Mouse (Mus musculus): Measurements from ENCODE around the gene Ttll13. TPM values are rescaled to one million over a fixed set of nuclear protein-coding genes. Genes with fewer than 3 reads are reported as not detected.

Gene Ttll13
- polyA plus RNA-seq (2014; fragmentation: Nextera tagmentation; extraction: Ambion mirVana), result 0.53 and 0.91 TPM in 2 replicates

DNA sequence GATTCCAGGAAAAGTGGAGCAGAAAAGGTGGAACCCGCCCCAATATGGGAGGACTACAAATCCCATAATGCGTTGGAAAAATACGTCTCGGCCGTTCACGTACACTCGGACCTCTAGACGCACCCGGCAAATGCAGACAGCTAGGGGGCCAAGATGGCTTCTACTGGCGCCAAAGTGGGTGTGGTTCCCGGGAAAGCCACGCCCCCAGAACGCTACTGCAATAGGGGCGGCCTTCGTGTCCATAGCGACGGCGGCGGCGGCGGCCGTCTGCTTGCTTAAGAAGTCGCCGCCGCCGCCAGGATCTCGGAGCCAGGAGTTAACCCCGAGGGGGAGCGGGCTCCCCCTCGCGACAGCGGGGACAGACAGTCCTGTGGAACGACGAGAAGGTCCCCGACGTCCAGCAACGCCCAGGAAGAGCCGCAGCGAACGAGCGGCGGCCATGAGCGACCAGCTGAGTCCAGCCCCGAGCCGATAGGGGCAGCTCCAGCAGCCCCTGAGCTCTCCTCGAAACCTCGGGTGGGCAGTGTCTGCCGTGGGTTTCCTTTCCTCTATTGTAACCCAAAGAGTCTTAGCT lies at the start of gene Ttll13:
Ttll13 (plus strand) TSS at position 229 of the 574 bp plus-strand sequence.
- under 1% methylated on average over 48 of the region's 48 CpGs for WGBS
- peak; percentile 98 for ATAC-seq (ENCODE audit: low FRiP score)

DNA sequence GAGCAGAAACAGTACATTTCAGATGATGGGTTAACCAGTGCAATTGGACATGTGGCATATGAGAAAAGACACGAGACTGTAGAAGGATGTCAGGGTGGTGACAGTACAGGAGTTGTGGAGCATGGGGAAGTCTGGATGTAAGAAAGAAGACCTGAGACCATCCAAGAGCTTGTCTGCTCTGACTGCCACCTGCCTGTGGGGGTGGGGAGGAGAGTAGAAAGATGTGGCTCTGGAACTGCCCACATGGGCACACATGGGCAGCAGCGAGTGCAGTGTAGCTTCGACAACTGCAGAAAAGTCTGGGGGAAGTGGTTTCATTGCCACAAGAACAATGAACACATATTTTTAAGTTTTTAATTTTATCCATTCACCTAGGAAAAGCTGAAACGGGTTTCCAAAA lies 48.8 kb upstream of the Ttll13 start:
- Histone ChIP-seq H3K4me2 (peak overlapping the region; percentile 92), H3K27ac (ENCODE audit: low read depth, low read length) (no peak overlapping the region; the same call in 1 of the 2 replicates), H3K9ac (ENCODE audit: low read length) (0 out of 2 replicates have a peak overlapping the region, but pooled peaks have one; percentile 90), H3K4me1 (ENCODE audit: control insufficient read depth, insufficient read depth, low read length) (peaks cover 49% of the 10 kb centered on the region), H3K36me3 (ENCODE audit: control insufficient read depth, insufficient read depth, low read length) (no peaks in the 10 kb centered on the region), H3K4me3 (ENCODE audit: low read depth, low read length) (peak overlapping the region; percentile 72; the same call in 1 of the 2 replicates), H3K27me3 (ENCODE audit: control insufficient read depth, insufficient read depth, low read length) (no peaks in the 10 kb centered on the region), H3K9me3 (ENCODE audit: control insufficient read depth, low read length) (no peaks in the 10 kb centered on the region)
- 12% methylated on average over 4 of the region's 4 CpGs for WGBS
- DNase-seq (ENCODE audit: low spot score, missing footprints) (no peak), ATAC-seq (ENCODE audit: low FRiP score) (no peak)

More for the DNA sequence above, at the start of gene Ttll13:
- peak; percentile 100 for DNase-seq (ENCODE audit: low spot score, missing footprints)
- peak within 1 kb of the TSS; percentile 44 for H3K4me3 ChIP-seq (ENCODE audit: low read depth, low read length)
- peak within 1 kb of the TSS; percentile 49 for H3K4me2 ChIP-seq
- H3K27ac ChIP-seq (ENCODE audit: low read depth, low read length), result peak within 1 kb of the TSS; percentile 76
- H3K9me3 ChIP-seq (ENCODE audit: control insufficient read depth, low read length), result no peaks in the 10 kb centered on the region
- H3K4me1 ChIP-seq (ENCODE audit: control insufficient read depth, insufficient read depth, low read length), result no peaks in the 10 kb centered on the region
- H3K36me3 ChIP-seq (ENCODE audit: control insufficient read depth, insufficient read depth, low read length), result 0 out of 2 replicates have a peak, but pooled peaks cover under 1% of the 10 kb centered on the region
- peak within 1 kb of the TSS; percentile 73 for H3K9ac ChIP-seq (ENCODE audit: low read length)
- H3K27me3 ChIP-seq (ENCODE audit: control insufficient read depth, insufficient read depth, low read length), result no peaks in the 10 kb centered on the region

DNA sequence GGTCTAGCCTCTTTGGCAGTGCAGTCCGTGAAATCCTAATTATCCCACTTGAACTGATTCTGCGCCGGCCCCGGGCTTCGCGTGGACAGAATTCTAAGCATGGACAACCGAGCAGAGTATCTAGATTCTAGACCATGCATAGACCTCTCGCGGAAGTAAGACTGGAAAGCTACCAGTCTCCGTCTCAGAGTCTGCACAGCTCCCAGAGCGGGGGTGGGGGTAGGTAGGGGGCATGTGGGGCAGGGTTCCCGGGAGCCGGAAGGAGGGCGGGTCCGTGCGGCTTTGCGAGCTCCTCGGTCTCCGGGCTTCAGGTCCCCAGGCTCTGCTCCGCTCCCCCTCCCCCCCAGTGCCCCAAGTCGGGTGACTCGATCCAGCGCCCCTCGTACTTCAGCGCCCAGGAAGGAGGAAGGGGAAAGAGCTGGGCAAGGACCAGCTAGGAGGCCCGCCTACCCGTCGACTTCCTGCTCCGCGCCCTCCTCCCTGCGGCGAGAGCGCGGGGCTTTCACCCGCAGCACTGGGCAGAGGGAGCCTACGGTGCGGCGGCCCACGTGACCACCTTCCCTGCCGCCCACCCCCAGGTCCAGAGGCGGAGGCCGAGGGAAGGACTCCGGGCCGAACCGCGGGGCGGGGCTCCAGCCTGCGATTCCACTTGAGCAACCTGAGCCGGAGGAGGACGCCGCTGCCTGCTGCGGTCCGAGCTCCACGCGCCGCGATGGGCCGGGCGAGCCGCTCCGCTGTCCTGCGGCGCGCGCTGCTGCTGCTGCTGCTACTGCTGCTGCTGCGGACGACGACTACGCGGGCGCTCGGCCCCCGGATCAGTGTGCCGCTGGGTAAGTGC lies 48.0 kb upstream of the Ttll13 start:
- Histone ChIP-seq H3K36me3 (ENCODE audit: control insufficient read depth, insufficient read depth, low read length) (no peaks in the 10 kb centered on the region), H3K9me3 (ENCODE audit: control insufficient read depth, low read length) (no peaks in the 10 kb centered on the region), H3K4me1 (ENCODE audit: control insufficient read depth, insufficient read depth, low read length) (peaks cover 50% of the 10 kb centered on the region), H3K27me3 (ENCODE audit: control insufficient read depth, insufficient read depth, low read length) (no peaks in the 10 kb centered on the region), H3K27ac (ENCODE audit: low read depth, low read length) (peak overlapping the region; percentile 90), H3K4me3 (ENCODE audit: low read depth, low read length) (peak overlapping the region; percentile 72), H3K4me2 (peak overlapping the region; percentile 92), H3K9ac (ENCODE audit: low read length) (peak overlapping the region; percentile 90)
- under 1% methylated on average over 60 of the region's 74 CpGs for WGBS
- DNase-seq (ENCODE audit: low spot score, missing footprints) (peak; percentile 97), ATAC-seq (ENCODE audit: low FRiP score) (peak; percentile 93)

DNA sequence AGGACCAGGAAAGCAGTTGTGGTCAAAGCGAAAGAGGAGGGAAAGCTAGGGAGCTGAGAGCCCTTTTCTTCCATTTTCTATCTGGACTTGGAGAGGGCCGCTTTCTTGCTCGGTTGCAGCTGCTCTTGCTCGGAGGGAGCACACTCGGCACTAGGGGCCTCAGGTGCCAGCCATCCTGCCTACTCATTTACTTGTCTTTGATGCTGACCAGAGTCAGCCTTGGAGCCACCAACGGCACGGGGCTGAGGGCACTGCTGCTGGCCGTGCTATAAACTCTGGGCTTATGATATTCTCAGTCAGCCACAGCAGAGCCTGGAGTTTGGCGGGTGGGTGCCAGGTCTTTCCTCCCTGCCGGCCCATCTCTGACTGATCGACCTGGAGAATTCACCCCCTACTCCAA lies 47.3 kb upstream of the Ttll13 start:
- 2% methylated on average over 11 of the region's 11 CpGs for WGBS
- Histone ChIP-seq H3K4me2 (peak overlapping the region; percentile 92), H3K27ac (ENCODE audit: low read depth, low read length) (peak overlapping the region; percentile 90), H3K27me3 (ENCODE audit: control insufficient read depth, insufficient read depth, low read length) (no peaks in the 10 kb centered on the region), H3K9ac (ENCODE audit: low read length) (peak overlapping the region; percentile 90), H3K4me3 (ENCODE audit: low read depth, low read length) (peak overlapping the region; percentile 72), H3K4me1 (ENCODE audit: control insufficient read depth, insufficient read depth, low read length) (peaks cover 56% of the 10 kb centered on the region), H3K9me3 (ENCODE audit: control insufficient read depth, low read length) (no peaks in the 10 kb centered on the region), H3K36me3 (ENCODE audit: control insufficient read depth, insufficient read depth, low read length) (no peaks in the 10 kb centered on the region)
- ATAC-seq (ENCODE audit: low FRiP score) (peak; percentile 7; the same call in 1 of the 2 replicates), DNase-seq (ENCODE audit: low spot score, missing footprints) (no peak)

DNA sequence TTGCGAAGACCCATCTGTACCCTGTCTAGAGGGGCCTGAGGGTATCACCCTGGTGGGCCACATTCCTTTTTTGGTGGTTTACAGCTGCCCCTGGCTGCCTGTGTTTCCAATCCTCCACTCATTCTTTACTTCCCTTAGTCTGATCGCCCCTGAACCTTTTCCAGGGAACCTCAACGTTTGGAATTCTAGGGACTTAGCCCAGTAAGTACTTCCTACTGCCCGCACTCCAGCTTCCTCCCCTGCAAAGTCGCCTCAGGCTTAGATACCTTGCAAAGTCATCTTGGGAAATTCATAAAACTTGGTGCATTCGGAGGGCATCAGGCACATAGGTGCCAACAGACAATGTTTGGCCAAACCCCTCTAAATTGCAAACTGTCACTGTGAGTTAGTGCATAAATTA lies 46.9 kb upstream of the Ttll13 start:
- H3K4me2 ChIP-seq, result peak overlapping the region; percentile 92
- no peaks in the 10 kb centered on the region for H3K27me3 ChIP-seq (ENCODE audit: control insufficient read depth, insufficient read depth, low read length)
- H3K4me1 ChIP-seq (ENCODE audit: control insufficient read depth, insufficient read depth, low read length), result peaks cover 53% of the 10 kb centered on the region
- ATAC-seq (ENCODE audit: low FRiP score) (no peak), DNase-seq (ENCODE audit: low spot score, missing footprints) (peak; percentile 86)
- WGBS, result 42% methylated on average over 6 of the region's 6 CpGs
- no peaks in the 10 kb centered on the region for H3K9me3 ChIP-seq (ENCODE audit: control insufficient read depth, low read length)
- H3K4me3 ChIP-seq (ENCODE audit: low read depth, low read length), result peak overlapping the region; percentile 72
- H3K9ac ChIP-seq (ENCODE audit: low read length), result peak overlapping the region; percentile 90
- H3K36me3 ChIP-seq (ENCODE audit: control insufficient read depth, insufficient read depth, low read length), result no peaks in the 10 kb centered on the region
- H3K27ac ChIP-seq (ENCODE audit: low read depth, low read length), result peak overlapping the region; percentile 90; the same call in 1 of the 2 replicates

DNA sequence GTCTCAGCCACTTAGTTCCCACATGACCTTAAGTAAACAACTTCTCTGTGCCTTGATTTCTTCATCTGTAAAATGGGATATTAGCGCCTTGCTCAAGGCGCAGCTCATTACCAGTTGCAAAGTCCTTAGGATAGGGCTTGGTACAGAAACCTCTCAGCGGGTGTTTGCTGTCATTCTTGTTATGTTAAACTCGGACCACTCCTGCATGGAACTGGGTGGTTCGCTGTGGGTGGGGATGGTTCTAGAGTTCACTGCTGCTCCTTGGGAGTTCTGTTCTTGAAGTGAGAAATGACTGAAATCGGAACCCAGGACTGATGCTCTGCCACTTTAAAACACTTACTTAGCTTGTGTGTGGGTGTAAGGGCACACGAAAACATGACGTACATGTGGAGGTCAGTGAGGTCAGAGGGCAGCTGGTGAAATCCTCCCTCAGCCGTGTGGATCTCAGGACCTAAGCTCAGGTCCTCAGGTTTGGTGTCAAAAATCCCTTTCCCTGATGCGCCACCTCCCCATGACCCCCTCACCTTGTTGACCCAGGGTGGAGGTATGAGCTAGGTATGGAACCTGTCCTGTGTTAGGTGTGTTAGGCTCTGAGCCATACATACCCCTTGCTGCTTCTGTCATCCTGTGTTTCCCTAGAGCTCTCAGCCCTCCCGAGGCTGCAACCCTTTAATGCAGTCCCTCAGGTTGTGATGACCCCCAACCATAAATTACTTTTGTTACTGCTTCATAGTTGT lies 46.2 kb upstream of the Ttll13 start:
- Histone ChIP-seq H3K27ac (ENCODE audit: low read depth, low read length) (no peak overlapping the region), H3K4me3 (ENCODE audit: low read depth, low read length) (no peak overlapping the region), H3K9ac (ENCODE audit: low read length) (no peak overlapping the region), H3K36me3 (ENCODE audit: control insufficient read depth, insufficient read depth, low read length) (no peaks in the 10 kb centered on the region), H3K4me2 (no peak overlapping the region; the same call in 1 of the 2 replicates), H3K9me3 (ENCODE audit: control insufficient read depth, low read length) (no peaks in the 10 kb centered on the region), H3K4me1 (ENCODE audit: control insufficient read depth, insufficient read depth, low read length) (peaks cover 50% of the 10 kb centered on the region), H3K27me3 (ENCODE audit: control insufficient read depth, insufficient read depth, low read length) (no peaks in the 10 kb centered on the region)
- WGBS, result 78% methylated on average over 11 of the region's 11 CpGs
- DNase-seq (ENCODE audit: low spot score, missing footprints) (peak; percentile 81), ATAC-seq (ENCODE audit: low FRiP score) (no peak)

DNA sequence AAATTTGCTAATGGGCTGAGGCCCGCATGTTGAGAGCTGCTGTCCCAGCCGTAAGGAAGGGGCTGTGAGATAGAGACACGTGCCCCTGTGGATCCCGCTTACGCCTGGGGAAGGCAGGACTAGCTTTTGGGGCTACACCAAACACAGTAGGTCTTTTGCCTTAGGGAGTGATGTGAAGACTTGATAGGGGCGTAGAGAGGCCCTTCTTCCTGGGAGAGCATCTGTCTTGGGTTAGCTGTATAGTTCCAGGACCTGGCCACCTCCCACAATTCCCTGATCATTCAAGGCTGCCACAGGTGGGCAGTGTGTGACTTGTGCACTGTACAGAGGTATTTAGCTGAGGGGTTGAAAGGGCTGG lies 45.6 kb upstream of the Ttll13 start:
- Histone ChIP-seq H3K4me2 (no peak overlapping the region), H3K4me1 (ENCODE audit: control insufficient read depth, insufficient read depth, low read length) (peaks cover 50% of the 10 kb centered on the region), H3K4me3 (ENCODE audit: low read depth, low read length) (no peak overlapping the region), H3K9ac (ENCODE audit: low read length) (no peak overlapping the region), H3K9me3 (ENCODE audit: control insufficient read depth, low read length) (no peaks in the 10 kb centered on the region), H3K27me3 (ENCODE audit: control insufficient read depth, insufficient read depth, low read length) (no peaks in the 10 kb centered on the region), H3K27ac (ENCODE audit: low read depth, low read length) (no peak overlapping the region), H3K36me3 (ENCODE audit: control insufficient read depth, insufficient read depth, low read length) (no peaks in the 10 kb centered on the region)
- WGBS, result 93% methylated on average over 6 of the region's 6 CpGs
- peak; percentile 33 for DNase-seq (ENCODE audit: low spot score, missing footprints)
- ATAC-seq (ENCODE audit: low FRiP score), result no peak

DNA sequence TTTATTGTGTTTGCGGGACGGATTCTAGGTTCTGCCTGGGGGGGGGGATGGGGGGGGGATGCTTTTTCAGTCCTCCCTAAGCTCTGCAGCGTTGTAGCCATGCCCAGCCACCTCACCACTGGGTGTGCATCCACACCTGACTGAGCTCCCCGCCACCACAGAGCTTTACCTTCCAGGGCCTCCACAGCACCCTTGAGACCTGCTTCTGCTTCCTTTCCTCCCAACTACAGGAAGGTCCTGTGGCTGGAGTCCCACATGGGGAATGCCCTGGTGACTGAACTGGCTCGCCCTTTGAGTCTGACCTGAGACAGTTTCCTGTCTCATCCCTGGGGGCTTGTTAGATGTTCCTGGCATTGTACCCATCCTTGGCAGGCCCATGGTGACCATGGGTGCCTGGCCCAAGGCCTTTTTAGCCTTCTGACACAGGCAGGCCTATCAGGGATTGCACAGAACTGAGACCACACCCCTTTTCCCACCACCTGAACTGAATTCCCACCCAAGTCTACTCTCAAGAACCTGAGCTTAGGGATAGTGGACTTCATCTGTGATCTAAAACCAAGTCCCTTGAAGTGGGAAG lies 45.1 kb upstream of the Ttll13 start:
- H3K4me1 ChIP-seq (ENCODE audit: control insufficient read depth, insufficient read depth, low read length), result peaks cover 50% of the 10 kb centered on the region
- H3K27ac ChIP-seq (ENCODE audit: low read depth, low read length), result no peak overlapping the region
- no peaks in the 10 kb centered on the region for H3K9me3 ChIP-seq (ENCODE audit: control insufficient read depth, low read length)
- no peak overlapping the region for H3K9ac ChIP-seq (ENCODE audit: low read length)
- no peak overlapping the region for H3K4me3 ChIP-seq (ENCODE audit: low read depth, low read length)
- no peak overlapping the region for H3K4me2 ChIP-seq
- H3K27me3 ChIP-seq (ENCODE audit: control insufficient read depth, insufficient read depth, low read length), result no peaks in the 10 kb centered on the region
- H3K36me3 ChIP-seq (ENCODE audit: control insufficient read depth, insufficient read depth, low read length), result no peaks in the 10 kb centered on the region
- ATAC-seq (ENCODE audit: low FRiP score), result no peak
- peak; percentile 68 for DNase-seq (ENCODE audit: low spot score, missing footprints)
- 92% methylated on average over 5 of the region's 5 CpGs for WGBS
